ENCODE assay signal across 13 mouse cellular contexts in genomic region chr2:94500649-94501048, GRCm38 (mm10).
DNase-seq lines count a peak whose midpoint lies in the region; ATAC-seq and TF ChIP-seq lines count a peak whose summit lies in the region.
"Had no signal": no experiment of that assay in that cellular context is flagged by ENCODE, and none has a peak within 500 bp of the region (broad histone marks: within the 10 kb centered on the region; RNA-seq: fewer than 3 reads in every experiment).

No protein-coding gene starts in this region.

- no peaks in the 10 kb centered on the region for H3K9me3 ChIP-seq in liver, postnatal 0 days (ENCODE audit: low read length)
- no peaks in the 10 kb centered on the region for H3K9me3 ChIP-seq in liver, embryonic 12.5 days (replicated peaks)
- no peaks in the 10 kb centered on the region for H3K9me3 ChIP-seq in ES-E14 (ENCODE audit: control insufficient read depth, insufficient read depth, low read depth, low read length)
- H3K9me3 ChIP-seq: embryonic facial prominence, embryonic 13.5 days; heart, embryonic 13.5 days; hindbrain, embryonic 15.5 days; limb, embryonic 15.5 days had no signal

- H3K27ac ChIP-seq in heart, adult 2 months, result no peak overlapping the region
- H3K27ac ChIP-seq in liver, postnatal 0 days (ENCODE audit: low read depth), result no peak overlapping the region
- H3K27ac ChIP-seq in liver, embryonic 12.5 days, result no peak overlapping the region
- H3K27ac ChIP-seq in ES-E14 (ENCODE audit: insufficient read depth, low read depth, low read length, poor library complexity, severe bottlenecking), result no peak overlapping the region
- H3K27ac ChIP-seq: embryonic facial prominence, embryonic 13.5 days; heart, embryonic 13.5 days; hindbrain, embryonic 15.5 days; limb, embryonic 15.5 days had no signal

- H3K4me1 ChIP-seq in heart, adult 2 months (ENCODE audit: control insufficient read depth, insufficient read depth, low read length), result no peaks in the 10 kb centered on the region
- H3K4me1 ChIP-seq in liver, postnatal 0 days (ENCODE audit: insufficient read depth), result no peaks in the 10 kb centered on the region
- H3K4me1 ChIP-seq in liver, embryonic 12.5 days, result no peaks in the 10 kb centered on the region
- H3K4me1 ChIP-seq in ES-E14 (ENCODE audit: control insufficient read depth in 2 of 2, insufficient read depth in 2 of 2, low read length in 2 of 2, poor library complexity in 1 of 2), result no peaks in the 10 kb centered on the region
- H3K4me1 ChIP-seq: embryonic facial prominence, embryonic 13.5 days; heart, embryonic 13.5 days; hindbrain, embryonic 15.5 days; limb, embryonic 15.5 days had no signal

- no peak overlapping the region for H3K9ac ChIP-seq in heart, adult 2 months (ENCODE audit: low read depth, low read length)
- no peak overlapping the region for H3K9ac ChIP-seq in liver, postnatal 0 days (replicated peaks)
- H3K9ac ChIP-seq in liver, embryonic 12.5 days, result no peak overlapping the region
- H3K9ac ChIP-seq in ES-E14 (ENCODE audit: insufficient read depth, low read depth, low read length, poor library complexity, severe bottlenecking), result no peak overlapping the region
- H3K9ac ChIP-seq: embryonic facial prominence, embryonic 13.5 days; heart, embryonic 13.5 days; hindbrain, embryonic 15.5 days; limb, embryonic 15.5 days had no signal

- no peak overlapping the region for H3K4me2 ChIP-seq in liver, postnatal 0 days (ENCODE audit: low read depth, low read length)
- H3K4me2 ChIP-seq in liver, embryonic 12.5 days, result no peak overlapping the region
- H3K4me2 ChIP-seq: embryonic facial prominence, embryonic 13.5 days; heart, embryonic 13.5 days; hindbrain, embryonic 15.5 days; limb, embryonic 15.5 days had no signal

- H3K4me3 ChIP-seq in heart, adult 2 months, result no peak overlapping the region
- H3K4me3 ChIP-seq in liver, postnatal 0 days (ENCODE audit: low read depth, low read length), result no peak overlapping the region
- H3K4me3 ChIP-seq in liver, embryonic 12.5 days, result no peak overlapping the region
- H3K4me3 ChIP-seq in ES-E14 (ENCODE audit: insufficient read depth in 1 of 2, low read depth in 1 of 2, low read length in 2 of 2, poor library complexity in 1 of 2, severe bottlenecking in 1 of 2), result no peak overlapping the region
- H3K4me3 ChIP-seq: embryonic facial prominence, embryonic 13.5 days; heart, embryonic 13.5 days; hindbrain, embryonic 15.5 days; limb, embryonic 15.5 days had no signal

- DNase-seq in heart, adult 2 months, result no peak
- DNase-seq in heart, postnatal 36 days, result no peak
- no peak for DNase-seq in liver, postnatal 0 days
- peak; percentile 21 for DNase-seq in ES-E14 (ENCODE audit: low read depth, low spot score)
- peak; percentile 4 for DNase-seq in induced T-regulatory cell, adult 2 months (ENCODE audit: low read depth)
- no peak for DNase-seq in neural tube, embryonic 10.5 days (ENCODE audit: extremely low spot score, low spot score)
- DNase-seq in ovary, postnatal 10 days (ENCODE audit: low spot score), result no peak
- DNase-seq: kidney, postnatal 25 days had no signal

- intact Hi-C loops in heart, adult 2 months (cut with DNase I), result no loop called here
- intact Hi-C loops in heart, postnatal 36 days (cut with DNase I), result no loop called here

- in situ Hi-C loops in ES-E14 (cut with MboI; ENCODE audit: low sequenced_read_pairs in 2 of 2, unreplicated experiment in 2 of 2), result no loop called here

- H3K27me3 ChIP-seq in heart, adult 2 months (ENCODE audit: control insufficient read depth, insufficient read depth, low read length), result no peaks in the 10 kb centered on the region
- H3K27me3 ChIP-seq in liver, postnatal 0 days (ENCODE audit: insufficient read depth, low read length), result no peaks in the 10 kb centered on the region
- H3K27me3 ChIP-seq in liver, embryonic 12.5 days (replicated peaks), result no peaks in the 10 kb centered on the region
- H3K27me3 ChIP-seq: embryonic facial prominence, embryonic 13.5 days; heart, embryonic 13.5 days; hindbrain, embryonic 15.5 days; limb, embryonic 15.5 days had no signal

- 27% methylated on average over 2 of the region's 2 CpGs for WGBS in heart, adult 2 months
- 28% methylated on average over 2 of the region's 2 CpGs for WGBS in liver, postnatal 0 days (ENCODE audit: insufficient replicate concordance)
- WGBS in liver, embryonic 12.5 days (ENCODE audit: insufficient replicate concordance), result 19% methylated on average over 2 of the region's 2 CpGs

- H3K79me2 ChIP-seq in heart, adult 2 months (replicated peaks; ENCODE audit: control insufficient read depth, insufficient read depth, low read length), result no peaks in the 10 kb centered on the region

- H3K36me3 ChIP-seq in heart, adult 2 months (ENCODE audit: control insufficient read depth, insufficient read depth, low read length), result no peaks in the 10 kb centered on the region
- no peaks in the 10 kb centered on the region for H3K36me3 ChIP-seq in liver, postnatal 0 days (replicated peaks; ENCODE audit: insufficient read depth, low read length)
- no peaks in the 10 kb centered on the region for H3K36me3 ChIP-seq in liver, embryonic 12.5 days
- no peaks in the 10 kb centered on the region for H3K36me3 ChIP-seq in ES-E14 (ENCODE audit: control insufficient read depth, insufficient read depth, low read length, poor library complexity, severe bottlenecking)
- H3K36me3 ChIP-seq: embryonic facial prominence, embryonic 13.5 days; heart, embryonic 13.5 days; hindbrain, embryonic 15.5 days; limb, embryonic 15.5 days had no signal

- no peak for ATAC-seq in liver, postnatal 0 days
- no peak for ATAC-seq in liver, embryonic 12.5 days

- TF ChIP-seq EP300 in heart, adult 2 months (IDR thresholded peaks at IDR 0.05; ENCODE audit: insufficient read depth, low read depth, low read length), result no peak
- no peak for TF ChIP-seq EP300 in liver, postnatal 0 days (IDR thresholded peaks at IDR 0.05; ENCODE audit: low read depth)

- TF ChIP-seq POLR2A in heart, adult 2 months (IDR thresholded peaks at IDR 0.05; ENCODE audit: insufficient read depth, low read depth, low read length), result no peak

- 0 out of 2 replicates have a peak, but pooled peaks have one; percentile 15 for TF ChIP-seq CTCF in heart, adult 2 months (IDR thresholded peaks at IDR 0.05)
- TF ChIP-seq CTCF in liver, postnatal 0 days (IDR thresholded peaks at IDR 0.05; ENCODE audit: low read depth), result 0 out of 2 replicates have a peak, but pooled peaks have one; percentile 27

TF ChIP-seq in ES-E14, 5 proteins besides CTCF, POLR2A, EP300 and RAD21:
- TF ChIP-seq HCFC1 (IDR thresholded peaks at IDR 0.05; ENCODE audit: borderline replicate concordance, insufficient read depth, low read length) (no peak), ZC3H11A (IDR thresholded peaks at IDR 0.05; ENCODE audit: borderline replicate concordance, low read depth, low read length) (no peak), ZNF384 (IDR thresholded peaks at IDR 0.05; ENCODE audit: low read depth, low read length) (no peak), MAFK (IDR thresholded peaks at IDR 0.05; ENCODE audit: insufficient read depth, low read depth, low read length) (no peak), CHD2 (IDR thresholded peaks at IDR 0.05; ENCODE audit: low read depth, low read length) (no peak)
TF ChIP-seq in ES-E14: peak in this region for 0.

Comparison
In these comparisons a context has a peak if more than half of its experiments do, and no peak if none do; other contexts are left out.
1. DNase-seq: peak in ES-E14 (single experiment) and induced T-regulatory cell, adult 2 months (single experiment); none in heart, adult 2 months (0 of 2), heart, postnatal 36 days (0 of 2), liver, postnatal 0 days (single experiment), neural tube, embryonic 10.5 days (single experiment) and ovary, postnatal 10 days (single experiment).